Mouse (Mus musculus) bone marrow macrophage, adult 2 months (primary cell): Measurements from ENCODE around the gene Psmd13.

Experiments
- CTCF ChIP-seq: IDR thresholded peaks from 2 replicates; pipeline ENCODE4 v1.5.1; 2012; ENCODE audit warnings: low read depth, mild to moderate bottlenecking, low read length, moderate library complexity
- POLR2A ChIP-seq: IDR thresholded peaks from 2 replicates; pipeline ENCODE4 v1.6.1; 2012; ENCODE audit warnings: mild to moderate bottlenecking, low read depth, low read length, borderline replicate concordance

- no peak for TF ChIP-seq CTCF
- no peak for TF ChIP-seq POLR2A
Observed at GRCm38 (mm10) chr7:140900220-140900619, 18.5 kb downstream of the Psmd13 start, which contains the start of gene Cox8b.
